Mouse (Mus musculus): Measurements from ENCODE around the gene Mgat3. TPM values are rescaled to one million over a fixed set of nuclear protein-coding genes. Genes with fewer than 3 reads are reported as not detected.

Mgat3 gene
- polyA plus RNA-seq, 1 experiment from 2014 or later: 9.4 TPM

DNA sequence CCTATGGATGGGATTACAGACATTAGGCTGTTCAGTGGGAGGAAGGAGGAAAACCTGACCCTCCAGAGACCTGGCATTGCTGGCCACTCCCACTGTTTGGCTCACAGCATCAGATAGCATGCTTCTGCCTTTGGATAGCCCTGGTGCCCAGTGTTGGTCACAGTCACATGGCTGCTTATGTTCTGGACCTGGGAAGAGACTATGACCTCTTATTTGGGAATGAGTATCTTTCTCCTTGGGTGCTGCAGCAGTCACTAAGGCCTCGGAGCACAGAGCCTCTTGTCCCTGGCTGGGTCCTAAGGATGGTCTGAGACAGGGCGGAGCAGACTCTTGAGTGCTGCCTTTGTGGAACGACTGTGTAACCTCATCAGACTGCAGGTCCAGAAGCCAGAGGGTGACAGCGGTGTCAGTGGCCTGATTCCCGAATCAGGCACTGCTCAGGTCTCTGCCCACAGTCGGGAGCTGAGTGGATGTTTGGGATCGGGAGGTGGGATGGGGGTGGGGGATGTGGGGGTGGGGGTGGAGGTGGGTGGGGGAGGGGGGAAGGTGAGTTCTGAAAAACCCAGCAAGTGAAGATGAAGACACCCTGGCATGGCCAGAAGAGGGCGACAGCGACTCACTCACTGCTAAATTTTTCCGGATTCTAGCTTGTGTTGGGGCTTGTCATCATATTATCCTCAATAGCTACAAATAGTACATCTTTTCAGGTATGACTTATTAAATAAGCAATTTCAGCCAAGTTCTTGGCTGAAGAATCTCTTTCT, 42.4 kb downstream of the Mgat3 start:
- Histone ChIP-seq H3K27me3 (ENCODE audit: insufficient read depth, low read length) (no peaks in the 10 kb centered on the region), H3K4me3 (ENCODE audit: low read length) (no peak overlapping the region), H3K36me3 (ENCODE audit: insufficient read depth, low read length) (peaks cover 7% of the 10 kb centered on the region; the same call in 1 of the 2 replicates), H3K9me3 (ENCODE audit: low read length) (no peaks in the 10 kb centered on the region), H3K4me1 (ENCODE audit: insufficient read depth, low read length) (peaks cover 6% of the 10 kb centered on the region; the same call in 1 of the 2 replicates), H3K9ac (replicated peaks; ENCODE audit: low read length) (no peak overlapping the region), H3K27ac (ENCODE audit: low read length) (no peak overlapping the region), H3K4me2 (replicated peaks; ENCODE audit: low read depth, low read length) (no peak overlapping the region)
- no peak for ATAC-seq (ENCODE audit: low FRiP score, low TSS enrichment)
- WGBS: 12% methylated on average over 10 of the region's 10 CpGs

DNA sequence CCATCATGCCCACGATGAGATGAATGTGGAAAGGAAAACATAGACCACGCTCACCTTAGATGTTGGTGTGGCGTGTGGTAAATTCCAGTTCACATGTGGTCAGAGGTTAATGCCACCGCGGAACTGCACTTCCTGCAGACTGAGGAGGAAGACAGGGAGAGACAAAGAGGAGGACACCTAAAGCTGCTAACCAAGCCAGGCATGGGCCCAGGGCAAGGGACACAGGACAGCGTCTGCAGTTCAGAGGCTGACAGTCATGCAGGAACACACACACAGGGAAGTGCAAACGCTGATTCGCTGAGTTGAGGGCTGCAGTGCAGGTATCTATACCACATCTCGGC, 42.9 kb downstream of the Mgat3 start:
- no peaks in the 10 kb centered on the region for H3K27me3 ChIP-seq (ENCODE audit: insufficient read depth, low read length)
- no peak overlapping the region for H3K4me3 ChIP-seq (ENCODE audit: low read length)
- peaks cover 6% of the 10 kb centered on the region; the same call in 1 of the 2 replicates for H3K36me3 ChIP-seq (ENCODE audit: insufficient read depth, low read length)
- no peak overlapping the region for H3K9ac ChIP-seq (replicated peaks; ENCODE audit: low read length)
- H3K4me2 ChIP-seq (replicated peaks; ENCODE audit: low read depth, low read length): no peak overlapping the region
- WGBS: 62% methylated on average over 9 of the region's 9 CpGs
- no peak overlapping the region for H3K27ac ChIP-seq (ENCODE audit: low read length)
- ATAC-seq (ENCODE audit: low FRiP score, low TSS enrichment): no peak
- H3K9me3 ChIP-seq (ENCODE audit: low read length): no peaks in the 10 kb centered on the region
- H3K4me1 ChIP-seq (ENCODE audit: insufficient read depth, low read length): peaks cover 6% of the 10 kb centered on the region; the same call in 1 of the 2 replicates

- no peak overlapping the region for H3K27ac ChIP-seq (ENCODE audit: low read length)
- H3K36me3 ChIP-seq (ENCODE audit: insufficient read depth, low read length): no peaks in the 10 kb centered on the region
- peaks cover 6% of the 10 kb centered on the region; the same call in 1 of the 2 replicates for H3K4me1 ChIP-seq (ENCODE audit: insufficient read depth, low read length)
- ATAC-seq (ENCODE audit: low FRiP score, low TSS enrichment): no peak
- no peaks in the 10 kb centered on the region for H3K9me3 ChIP-seq (ENCODE audit: low read length)
- H3K9ac ChIP-seq (replicated peaks; ENCODE audit: low read length): no peak overlapping the region
- no peak overlapping the region for H3K4me3 ChIP-seq (ENCODE audit: low read length)
- no peak overlapping the region for H3K4me2 ChIP-seq (replicated peaks; ENCODE audit: low read depth, low read length)
- 80% methylated on average over 10 of the region's 10 CpGs for WGBS
- H3K27me3 ChIP-seq (ENCODE audit: insufficient read depth, low read length): no peaks in the 10 kb centered on the region
These were observed 44.0 kb downstream of the Mgat3 start for GRCm38 (mm10) chr15:80217476-80217875.

GRCm38 (mm10) chr15:80219211-80219610, 45.7 kb downstream of the Mgat3 start:
- ATAC-seq (ENCODE audit: low FRiP score, low TSS enrichment): peak; percentile 42; the same call in 1 of the 2 replicates
- Histone ChIP-seq H3K9me3 (ENCODE audit: low read length) (no peaks in the 10 kb centered on the region), H3K27me3 (ENCODE audit: insufficient read depth, low read length) (no peaks in the 10 kb centered on the region), H3K27ac (ENCODE audit: low read length) (no peak overlapping the region), H3K4me3 (ENCODE audit: low read length) (no peak overlapping the region), H3K9ac (replicated peaks; ENCODE audit: low read length) (peak overlapping the region; percentile 17; the same call in 1 of the 2 replicates), H3K36me3 (ENCODE audit: insufficient read depth, low read length) (no peaks in the 10 kb centered on the region), H3K4me2 (replicated peaks; ENCODE audit: low read depth, low read length) (peak overlapping the region; percentile 28), H3K4me1 (ENCODE audit: insufficient read depth, low read length) (peaks cover 6% of the 10 kb centered on the region; the same call in 1 of the 2 replicates)
- 27% methylated on average over 14 of the region's 14 CpGs for WGBS

- Histone ChIP-seq H3K4me2 (replicated peaks; ENCODE audit: low read depth, low read length) (peak overlapping the region; percentile 28), H3K9me3 (ENCODE audit: low read length) (no peaks in the 10 kb centered on the region), H3K27me3 (ENCODE audit: insufficient read depth, low read length) (no peaks in the 10 kb centered on the region), H3K36me3 (ENCODE audit: insufficient read depth, low read length) (no peaks in the 10 kb centered on the region), H3K9ac (replicated peaks; ENCODE audit: low read length) (0 out of 2 replicates have a peak overlapping the region, but pooled peaks have one; percentile 17), H3K27ac (ENCODE audit: low read length) (no peak overlapping the region), H3K4me3 (ENCODE audit: low read length) (no peak overlapping the region), H3K4me1 (ENCODE audit: insufficient read depth, low read length) (peaks cover 6% of the 10 kb centered on the region; the same call in 1 of the 2 replicates)
- ATAC-seq (ENCODE audit: low FRiP score, low TSS enrichment): no peak
- WGBS: 61% methylated on average over 4 of the region's 4 CpGs
These were observed 46.5 kb downstream of the Mgat3 start for GRCm38 (mm10) chr15:80219705-80220657.

GRCm38 (mm10) chr15:80221031-80221430, 47.5 kb downstream of the Mgat3 start:
- Histone ChIP-seq H3K27me3 (ENCODE audit: insufficient read depth, low read length) (no peaks in the 10 kb centered on the region), H3K4me2 (replicated peaks; ENCODE audit: low read depth, low read length) (no peak overlapping the region), H3K4me3 (ENCODE audit: low read length) (no peak overlapping the region), H3K4me1 (ENCODE audit: insufficient read depth, low read length) (peaks cover 6% of the 10 kb centered on the region; the same call in 1 of the 2 replicates), H3K9ac (replicated peaks; ENCODE audit: low read length) (no peak overlapping the region), H3K27ac (ENCODE audit: low read length) (no peak overlapping the region), H3K9me3 (ENCODE audit: low read length) (no peaks in the 10 kb centered on the region), H3K36me3 (ENCODE audit: insufficient read depth, low read length) (no peaks in the 10 kb centered on the region)
- WGBS: 66% methylated on average over 8 of the region's 8 CpGs
- no peak for ATAC-seq (ENCODE audit: low FRiP score, low TSS enrichment)

DNA sequence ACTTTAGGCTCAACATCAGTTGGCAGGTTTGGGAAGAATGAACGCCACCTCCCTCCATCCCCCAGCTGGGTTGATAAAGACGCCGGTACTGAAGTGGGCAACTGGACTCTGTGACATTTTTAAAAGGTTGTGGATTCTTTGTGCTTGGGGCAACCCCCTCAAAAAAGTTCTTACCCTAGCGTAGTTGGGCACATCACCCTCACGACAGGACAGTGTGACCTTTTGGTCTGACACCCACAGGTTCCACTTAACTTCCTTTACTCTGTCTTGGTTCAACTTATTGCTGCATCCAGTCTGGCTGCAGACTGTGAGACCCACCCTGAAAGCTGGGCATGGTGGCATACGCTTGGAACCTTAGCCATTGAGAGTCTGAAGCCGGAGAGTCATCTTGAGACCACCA, 50.2 kb downstream of the Mgat3 start:
- H3K36me3 ChIP-seq (ENCODE audit: insufficient read depth, low read length): no peaks in the 10 kb centered on the region
- H3K9me3 ChIP-seq (ENCODE audit: low read length): no peaks in the 10 kb centered on the region
- WGBS: 90% methylated on average over 7 of the region's 7 CpGs
- no peak overlapping the region for H3K4me3 ChIP-seq (ENCODE audit: low read length)
- no peak overlapping the region for H3K9ac ChIP-seq (replicated peaks; ENCODE audit: low read length)
- no peaks in the 10 kb centered on the region for H3K27me3 ChIP-seq (ENCODE audit: insufficient read depth, low read length)
- H3K27ac ChIP-seq (ENCODE audit: low read length): no peak overlapping the region
- no peak for ATAC-seq (ENCODE audit: low FRiP score, low TSS enrichment)
- no peak overlapping the region for H3K4me2 ChIP-seq (replicated peaks; ENCODE audit: low read depth, low read length)
- H3K4me1 ChIP-seq (ENCODE audit: insufficient read depth, low read length): peaks cover 6% of the 10 kb centered on the region; the same call in 1 of the 2 replicates

- no peaks in the 10 kb centered on the region for H3K9me3 ChIP-seq (ENCODE audit: low read length)
- no peaks in the 10 kb centered on the region for H3K27me3 ChIP-seq (ENCODE audit: insufficient read depth, low read length)
- no peak overlapping the region for H3K4me3 ChIP-seq (ENCODE audit: low read length)
- H3K4me1 ChIP-seq (ENCODE audit: insufficient read depth, low read length): no peaks in the 10 kb centered on the region
- H3K9ac ChIP-seq (replicated peaks; ENCODE audit: low read length): no peak overlapping the region; the same call in 1 of the 2 replicates
- ATAC-seq (ENCODE audit: low FRiP score, low TSS enrichment): peak; percentile 49; the same call in 1 of the 2 replicates
- no peak overlapping the region for H3K4me2 ChIP-seq (replicated peaks; ENCODE audit: low read depth, low read length)
- 28% methylated on average over 9 of the region's 9 CpGs for WGBS
- H3K27ac ChIP-seq (ENCODE audit: low read length): no peak overlapping the region
- H3K36me3 ChIP-seq (ENCODE audit: insufficient read depth, low read length): no peaks in the 10 kb centered on the region
These were observed 51.7 kb downstream of the Mgat3 start for GRCm38 (mm10) chr15:80225208-80225607.

- no peaks in the 10 kb centered on the region for H3K4me1 ChIP-seq (ENCODE audit: insufficient read depth, low read length)
- no peak overlapping the region for H3K4me2 ChIP-seq (replicated peaks; ENCODE audit: low read depth, low read length)
- no peaks in the 10 kb centered on the region for H3K27me3 ChIP-seq (ENCODE audit: insufficient read depth, low read length)
- H3K4me3 ChIP-seq (ENCODE audit: low read length): no peak overlapping the region
- H3K9me3 ChIP-seq (ENCODE audit: low read length): no peaks in the 10 kb centered on the region
- H3K36me3 ChIP-seq (ENCODE audit: insufficient read depth, low read length): no peaks in the 10 kb centered on the region
- no peak overlapping the region for H3K27ac ChIP-seq (ENCODE audit: low read length)
- WGBS: 49% methylated on average over 2 of the region's 2 CpGs
- no peak overlapping the region for H3K9ac ChIP-seq (replicated peaks; ENCODE audit: low read length)
- no peak for ATAC-seq (ENCODE audit: low FRiP score, low TSS enrichment)
These were observed 52.3 kb downstream of the Mgat3 start for GRCm38 (mm10) chr15:80225796-80226195.
